Mouse (Mus musculus): ENCODE data around the gene Tspan18.

DNA sequence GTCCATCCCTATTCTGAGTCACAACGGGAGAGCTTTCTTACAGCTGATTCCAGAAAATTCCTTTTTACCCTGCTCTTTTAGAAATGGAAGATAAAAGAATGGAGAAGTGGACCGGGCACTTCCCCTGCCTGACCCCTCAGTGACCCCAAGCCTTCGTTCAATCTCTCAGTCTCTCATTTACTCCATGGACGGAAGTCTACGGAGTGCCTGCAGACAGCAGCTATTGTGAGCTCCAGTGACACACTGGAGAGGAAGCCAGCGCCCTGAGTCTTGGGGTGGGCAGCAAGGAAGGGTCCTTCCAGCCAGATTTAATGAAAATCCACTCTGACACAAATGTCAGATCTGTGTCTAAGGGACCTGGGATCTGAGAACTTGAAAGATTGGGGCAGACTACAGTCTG, 12.3 kb upstream of the Tspan18 start:
- no peak for TF ChIP-seq MAFK (IDR thresholded peaks at IDR 0.05; ENCODE audit: insufficient replicate concordance, low read length)
- no peak for TF ChIP-seq CHD2 (IDR thresholded peaks at IDR 0.05; ENCODE audit: low read length)

All from CH12.LX (cell line).